Comparison of ENCODE assay signal across 9 mouse cellular contexts in genomic region chr2:164835164-164835563, GRCm38 (mm10). TPM values are rescaled to one million over a fixed set of nuclear protein-coding genes. Genes with fewer than 3 reads are reported as not detected.
A peak's percentile ranks its signal among the peaks of the same experiment; 100 is the strongest.
DNase-seq lines count a peak whose midpoint lies in the region; ATAC-seq and TF ChIP-seq lines count a peak whose summit lies in the region.
"Had no signal": no experiment of that assay in that cellular context is flagged by ENCODE, and none has a peak within 500 bp of the region (broad histone marks: within the 10 kb centered on the region; RNA-seq: fewer than 3 reads in every experiment).

No protein-coding gene starts in this region.

- no peaks in the 10 kb centered on the region for H3K27me3 ChIP-seq in heart, embryonic 10.5 days (ENCODE audit: insufficient read depth, poor library complexity, severe bottlenecking)
- no peaks in the 10 kb centered on the region for H3K27me3 ChIP-seq in heart, adult 2 months (ENCODE audit: control insufficient read depth, insufficient read depth, low read length)
- H3K27me3 ChIP-seq in lung, embryonic 16.5 days (ENCODE audit: control insufficient read depth, insufficient read depth, low read depth, low read length): no peaks in the 10 kb centered on the region
- no peaks in the 10 kb centered on the region for H3K27me3 ChIP-seq in intestine, postnatal 0 days (replicated peaks; ENCODE audit: control insufficient read depth, insufficient read depth, low read length)
- no peaks in the 10 kb centered on the region for H3K27me3 ChIP-seq in neural tube, embryonic 13.5 days

- peaks cover 30% of the 10 kb centered on the region for H3K4me1 ChIP-seq in heart, embryonic 10.5 days
- H3K4me1 ChIP-seq in heart, adult 2 months (ENCODE audit: control insufficient read depth, insufficient read depth, low read length): peaks cover 7% of the 10 kb centered on the region
- H3K4me1 ChIP-seq in lung, embryonic 16.5 days (replicated peaks; ENCODE audit: control insufficient read depth, insufficient read depth, low read length): peaks cover 18% of the 10 kb centered on the region
- 0 out of 2 replicates have a peak, but pooled peaks cover 3% of the 10 kb centered on the region for H3K4me1 ChIP-seq in intestine, postnatal 0 days (replicated peaks; ENCODE audit: control insufficient read depth, insufficient read depth, low read length)
- H3K4me1 ChIP-seq in neural tube, embryonic 13.5 days (replicated peaks): peaks cover 25% of the 10 kb centered on the region

- peak overlapping the region; percentile 83; the same call in 1 of the 2 replicates for H3K4me3 ChIP-seq in heart, embryonic 10.5 days
- H3K4me3 ChIP-seq in heart, adult 2 months: no peak overlapping the region
- no peak overlapping the region for H3K4me3 ChIP-seq in lung, embryonic 16.5 days (ENCODE audit: low read length)
- peak overlapping the region; percentile 57 for H3K4me3 ChIP-seq in intestine, postnatal 0 days (ENCODE audit: low read depth, low read length)
- peak overlapping the region; percentile 59; the same call in 1 of the 2 replicates for H3K4me3 ChIP-seq in neural tube, embryonic 13.5 days

- H3K27ac ChIP-seq in heart, embryonic 10.5 days: no peak overlapping the region
- H3K27ac ChIP-seq in heart, adult 2 months: no peak overlapping the region
- H3K27ac ChIP-seq in lung, embryonic 16.5 days (ENCODE audit: low read length): no peak overlapping the region
- H3K27ac ChIP-seq in intestine, postnatal 0 days (ENCODE audit: low read depth, low read length): no peak overlapping the region
- no peak overlapping the region for H3K27ac ChIP-seq in neural tube, embryonic 13.5 days (replicated peaks)

- H3K36me3 ChIP-seq in heart, embryonic 10.5 days: peaks cover 47% of the 10 kb centered on the region
- no peaks in the 10 kb centered on the region for H3K36me3 ChIP-seq in heart, adult 2 months (ENCODE audit: control insufficient read depth, insufficient read depth, low read length)
- peaks cover 21% of the 10 kb centered on the region for H3K36me3 ChIP-seq in lung, embryonic 16.5 days (ENCODE audit: control insufficient read depth, insufficient read depth, low read length)
- peaks cover 40% of the 10 kb centered on the region for H3K36me3 ChIP-seq in intestine, postnatal 0 days (ENCODE audit: control insufficient read depth, insufficient read depth)
- H3K36me3 ChIP-seq in neural tube, embryonic 13.5 days: peaks cover 33% of the 10 kb centered on the region

- no peak for TF ChIP-seq EP300 in heart, adult 2 months (IDR thresholded peaks at IDR 0.05; ENCODE audit: insufficient read depth, low read depth, low read length)

- 96% methylated on average over 4 of the region's 4 CpGs for WGBS in heart, embryonic 10.5 days
- WGBS in heart, adult 2 months: 93% methylated on average over 4 of the region's 4 CpGs
- 92% methylated on average over 4 of the region's 4 CpGs for WGBS in lung, embryonic 16.5 days
- 78% methylated on average over 4 of the region's 4 CpGs for WGBS in intestine, postnatal 0 days
- WGBS in neural tube, embryonic 13.5 days: 98% methylated on average over 4 of the region's 4 CpGs

- DNase-seq in heart, embryonic 10.5 days (ENCODE audit: low spot score): no peak
- no peak for DNase-seq in heart, adult 2 months
- DNase-seq in lung, postnatal 14 days: no peak
- DNase-seq in embryo, embryonic 9.5 days (ENCODE audit: extremely low spot score): no peak
- DNase-seq in cerebellum, adult 9-10 months: no peak
- DNase-seq: heart, postnatal 4 days had no signal

- no peaks in the 10 kb centered on the region for H3K79me2 ChIP-seq in heart, adult 2 months (replicated peaks; ENCODE audit: control insufficient read depth, insufficient read depth, low read length)

- no peak for TF ChIP-seq CTCF in heart, adult 2 months (IDR thresholded peaks at IDR 0.05)
- no peak for TF ChIP-seq CTCF in intestine, postnatal 0 days (IDR thresholded peaks at IDR 0.05; ENCODE audit: low read depth)

- H3K4me2 ChIP-seq in lung, embryonic 16.5 days (ENCODE audit: low read depth, low read length): peak overlapping the region; percentile 100; the same call in 1 of the 2 replicates
- peak overlapping the region; percentile 92 for H3K4me2 ChIP-seq in intestine, postnatal 0 days (replicated peaks; ENCODE audit: low read depth)
- peak overlapping the region; percentile 87 for H3K4me2 ChIP-seq in neural tube, embryonic 13.5 days

- no peak for ATAC-seq in lung, embryonic 16.5 days (ENCODE audit: low read depth)
- no peak for ATAC-seq in intestine, postnatal 0 days
- ATAC-seq in neural tube, embryonic 13.5 days (ENCODE audit: low read depth): no peak

- H3K9ac ChIP-seq in heart, adult 2 months (ENCODE audit: low read depth, low read length): no peak overlapping the region
- no peak overlapping the region for H3K9ac ChIP-seq in lung, embryonic 16.5 days (ENCODE audit: low read length)
- peak overlapping the region; percentile 61; the same call in 1 of the 2 replicates for H3K9ac ChIP-seq in intestine, postnatal 0 days (ENCODE audit: low read depth, low read length)
- no peak overlapping the region for H3K9ac ChIP-seq in neural tube, embryonic 13.5 days

- TF ChIP-seq POLR2A in heart, adult 2 months (IDR thresholded peaks at IDR 0.05; ENCODE audit: insufficient read depth, low read depth, low read length): no peak

- intact Hi-C loops in heart, adult 2 months (cut with DNase I): loop anchor here (2.0 to 10.0 kb wide), 3 partner anchors 20 to 200 kb away; partner anchors contain the start of gene Ncoa5

- no peaks in the 10 kb centered on the region for H3K9me3 ChIP-seq in heart, embryonic 10.5 days
- no peaks in the 10 kb centered on the region for H3K9me3 ChIP-seq in lung, embryonic 16.5 days (ENCODE audit: control insufficient read depth, low read length)
- no peaks in the 10 kb centered on the region for H3K9me3 ChIP-seq in intestine, postnatal 0 days (ENCODE audit: control insufficient read depth)
- H3K9me3 ChIP-seq in neural tube, embryonic 13.5 days: no peaks in the 10 kb centered on the region

RNA-seq across cellular contexts. Expression of gene Neurl2, which starts 1.9 kb away (rescaled TPM):
- polyA plus RNA-seq in heart, embryonic 10.5 days (2016; fragmentation: Nextera tagmentation; extraction: Ambion mirVana): 28.2 and 55.0 TPM in 2 replicates
- 10 to 100 TPM; 47.2 to 49.2 TPM for total RNA-seq in heart, adult 2 months (2021)
- 54.2 and 54.8 TPM in 2 replicates for polyA plus RNA-seq in heart, adult 2 months (2012; rRNA removed)
- polyA plus RNA-seq in lung, embryonic 16.5 days (2015; fragmentation: Nextera tagmentation; extraction: Ambion mirVana): 7.1 and 7.8 TPM in 2 replicates
- 4.6 and 5.7 TPM in 2 replicates for polyA plus RNA-seq in intestine, postnatal 0 days (2015; fragmentation: Nextera tagmentation; extraction: Ambion mirVana)
- polyA plus RNA-seq in neural tube, embryonic 13.5 days (2015; fragmentation: Nextera tagmentation; extraction: Ambion mirVana): 4.9 and 5.4 TPM in 2 replicates

RNA-seq across cellular contexts. Expression of gene Ctsa, which starts 2.5 kb away (rescaled TPM):
- 138 and 149 TPM in 2 replicates for polyA plus RNA-seq in heart, embryonic 10.5 days (2016; fragmentation: Nextera tagmentation; extraction: Ambion mirVana)
- total RNA-seq in heart, adult 2 months (2021): 10 to 100 TPM; 94.3 to 99.8 TPM
- 200 and 232 TPM in 2 replicates for polyA plus RNA-seq in heart, adult 2 months (2012; rRNA removed)
- polyA plus RNA-seq in lung, embryonic 16.5 days (2015; fragmentation: Nextera tagmentation; extraction: Ambion mirVana): 156 and 161 TPM in 2 replicates
- 1,079 and 1,142 TPM in 2 replicates for polyA plus RNA-seq in intestine, postnatal 0 days (2015; fragmentation: Nextera tagmentation; extraction: Ambion mirVana)
- polyA plus RNA-seq in neural tube, embryonic 13.5 days (2015; fragmentation: Nextera tagmentation; extraction: Ambion mirVana): 97.5 and 109 TPM in 2 replicates

RNA-seq across cellular contexts. Expression of gene Spata25, which starts 6.8 kb away (rescaled TPM):
- polyA plus RNA-seq in heart, embryonic 10.5 days (2016; fragmentation: Nextera tagmentation; extraction: Ambion mirVana): 0.38 TPM in 1 of 2 replicates, not detected in the other
- under 1 TPM; 0.60 to 0.68 TPM for total RNA-seq in heart, adult 2 months (2021)
- 0.23 TPM in 1 of 2 replicates, not detected in the other for polyA plus RNA-seq in heart, adult 2 months (2012; rRNA removed)
- polyA plus RNA-seq in lung, embryonic 16.5 days (2015; fragmentation: Nextera tagmentation; extraction: Ambion mirVana): not detected in 2 replicates
- not detected in 2 replicates for polyA plus RNA-seq in intestine, postnatal 0 days (2015; fragmentation: Nextera tagmentation; extraction: Ambion mirVana)
- polyA plus RNA-seq in neural tube, embryonic 13.5 days (2015; fragmentation: Nextera tagmentation; extraction: Ambion mirVana): not detected in 2 replicates

RNA-seq across cellular contexts. Expression of gene Zswim1, which starts 12.7 kb away (rescaled TPM):
- polyA plus RNA-seq in heart, embryonic 10.5 days (2016; fragmentation: Nextera tagmentation; extraction: Ambion mirVana): 13.7 and 14.3 TPM in 2 replicates
- total RNA-seq in heart, adult 2 months (2021): 1 to 10 TPM; 4.5 to 5.3 TPM
- 5.1 and 6.4 TPM in 2 replicates for polyA plus RNA-seq in heart, adult 2 months (2012; rRNA removed)
- polyA plus RNA-seq in lung, embryonic 16.5 days (2015; fragmentation: Nextera tagmentation; extraction: Ambion mirVana): 16.6 and 16.9 TPM in 2 replicates
- polyA plus RNA-seq in intestine, postnatal 0 days (2015; fragmentation: Nextera tagmentation; extraction: Ambion mirVana): 7.0 and 7.6 TPM in 2 replicates
- polyA plus RNA-seq in neural tube, embryonic 13.5 days (2015; fragmentation: Nextera tagmentation; extraction: Ambion mirVana): 22.3 and 23.7 TPM in 2 replicates

RNA-seq across cellular contexts. Expression of gene Pltp, which starts 22.3 kb away (rescaled TPM):
- 8.1 and 12.6 TPM in 2 replicates for polyA plus RNA-seq in heart, embryonic 10.5 days (2016; fragmentation: Nextera tagmentation; extraction: Ambion mirVana)
- 10 to 100 TPM; 33.8 to 36.1 TPM for total RNA-seq in heart, adult 2 months (2021)
- 57.4 and 71.2 TPM in 2 replicates for polyA plus RNA-seq in heart, adult 2 months (2012; rRNA removed)
- 193 and 203 TPM in 2 replicates for polyA plus RNA-seq in lung, embryonic 16.5 days (2015; fragmentation: Nextera tagmentation; extraction: Ambion mirVana)
- polyA plus RNA-seq in intestine, postnatal 0 days (2015; fragmentation: Nextera tagmentation; extraction: Ambion mirVana): 14.5 and 16.2 TPM in 2 replicates
- 126 and 132 TPM in 2 replicates for polyA plus RNA-seq in neural tube, embryonic 13.5 days (2015; fragmentation: Nextera tagmentation; extraction: Ambion mirVana)

Comparison
In these comparisons a context has a peak if more than half of its experiments do, and no peak if none do; other contexts are left out.
1. H3K4me3 ChIP-seq: peak in heart, embryonic 10.5 days (single experiment), intestine, postnatal 0 days (single experiment) and neural tube, embryonic 13.5 days (single experiment); none in heart, adult 2 months (single experiment) and lung, embryonic 16.5 days (single experiment).
2. Peak in every context shown above with its lines, with median percentiles within 50 percentile points of each other: H3K4me2 ChIP-seq.